Mouse (Mus musculus) liver, postnatal 0 days (tissue): Measurements from ENCODE around the gene Dnttip2.

Source experiments
- CTCF ChIP-seq: sonication (generic); IDR thresholded peaks from 2 replicates; pipeline ENCODE4 v1.5.1; 2016; ENCODE audit warnings: antibody characterized with exemption, low read depth
- EP300 ChIP-seq: IDR thresholded peaks from 2 replicates; pipeline ENCODE4 v1.6.1; 2016; ENCODE audit warnings: antibody characterized with exemption, low read depth, mild to moderate bottlenecking

DNA sequence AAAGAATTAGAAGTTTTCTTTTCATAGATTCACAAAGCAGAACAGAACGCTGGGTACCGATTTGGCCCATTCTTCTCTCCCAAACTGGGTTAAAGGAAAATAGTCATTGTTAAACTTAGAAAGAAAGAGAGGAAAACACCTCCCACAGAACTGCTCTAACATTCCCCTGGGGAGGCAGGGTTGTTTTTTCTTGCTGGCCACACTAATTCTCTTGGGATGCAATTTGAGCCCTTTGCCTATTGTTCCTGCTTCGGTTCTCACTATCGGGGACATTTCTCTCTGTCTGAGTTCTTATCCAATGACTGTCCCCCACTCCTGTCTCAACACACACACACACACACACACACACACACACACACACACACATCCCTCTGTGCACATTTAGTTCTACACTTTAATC, 59.3 kb downstream of the Dnttip2 start:
- no peak for TF ChIP-seq EP300
- no peak for TF ChIP-seq CTCF
